Mouse (Mus musculus) heart, adult 2 months (tissue): ENCODE measurements at regions not wholly inside any gene's neighbourhood (a gene's known extent, or its start where the extent isn't known, plus 50 kb on each side); places are given as distances from the start of the nearest gene placed in this dataset.

Experiments used
- DNase-seq, 2 experiments: peaks; one replicate each; pipeline ENCODE4 v3.0.0; 2021
- H3K27ac ChIP-seq: fragments of 200-600 bp; 2 replicates; pipeline ENCODE4 v1.8.1; 2022
- H3K27me3 ChIP-seq: fragments of 200-500 bp; 2 replicates; pipeline ENCODE4 v1.6.1; 2012; ENCODE audit warnings: mild to moderate bottlenecking, low read length, inconsistent platforms, mixed read lengths; ENCODE audit not compliant: control insufficient read depth, insufficient read depth
- H3K36me3 ChIP-seq: fragments of 200-500 bp; 2 replicates; pipeline ENCODE4 v1.6.1; 2012; ENCODE audit warnings: low read length, inconsistent platforms; ENCODE audit not compliant: control insufficient read depth, insufficient read depth
- H3K4me1 ChIP-seq: fragments of 200-500 bp; 2 replicates; pipeline ENCODE4 v1.6.1; 2011; ENCODE audit warnings: low read length; ENCODE audit not compliant: control insufficient read depth, insufficient read depth
- H3K4me3 ChIP-seq: fragments of 200-600 bp; 2 replicates; pipeline ENCODE4 v1.8.1; 2022
- H3K79me2 ChIP-seq: fragments of 200-500 bp; replicated peaks from 2 replicates; pipeline ENCODE4 v1.6.1; 2012; ENCODE audit warnings: mild to moderate bottlenecking, inconsistent platforms, low read length, moderate library complexity, mixed read lengths; ENCODE audit not compliant: control insufficient read depth, insufficient read depth
- H3K9ac ChIP-seq: fragments of 200-500 bp; 2 replicates; pipeline ENCODE4 v1.6.1; 2012; ENCODE audit warnings: low read depth, mild to moderate bottlenecking, control low read depth, inconsistent platforms, low read length, mixed read lengths
- CTCF ChIP-seq: fragments of 200-600 bp; IDR thresholded peaks from 2 replicates; pipeline ENCODE4 v1.8.1; 2022; ENCODE audit warnings: antibody characterized with exemption, mild to moderate bottlenecking, moderate library complexity
- EP300 ChIP-seq: fragments of 200-500 bp; IDR thresholded peaks from 2 replicates; pipeline ENCODE4 v1.6.1; 2011; ENCODE audit warnings: low read depth, low read length, control low read depth; ENCODE audit not compliant: insufficient read depth
- POLR2A ChIP-seq: fragments of 200-500 bp; IDR thresholded peaks from 2 replicates; pipeline ENCODE4 v1.6.1; 2011; ENCODE audit warnings: mild to moderate bottlenecking, low read depth, low read length, control low read depth; ENCODE audit not compliant: insufficient read depth
- WGBS: fragments of 180-500 bp; shearing (Covaris S2); methylation state at CpG from one replicate; pipeline ENCODE4 v1.1.7; 2018; 5-methylcytosine and 5-hydroxymethylcytosine counted together
- intact Hi-C: fragments of 180-260 bp; cut with DNase I; formaldehyde crosslinking; loops from one replicate; pipeline ENCODE4 v1.15.1; 2025

DNA sequence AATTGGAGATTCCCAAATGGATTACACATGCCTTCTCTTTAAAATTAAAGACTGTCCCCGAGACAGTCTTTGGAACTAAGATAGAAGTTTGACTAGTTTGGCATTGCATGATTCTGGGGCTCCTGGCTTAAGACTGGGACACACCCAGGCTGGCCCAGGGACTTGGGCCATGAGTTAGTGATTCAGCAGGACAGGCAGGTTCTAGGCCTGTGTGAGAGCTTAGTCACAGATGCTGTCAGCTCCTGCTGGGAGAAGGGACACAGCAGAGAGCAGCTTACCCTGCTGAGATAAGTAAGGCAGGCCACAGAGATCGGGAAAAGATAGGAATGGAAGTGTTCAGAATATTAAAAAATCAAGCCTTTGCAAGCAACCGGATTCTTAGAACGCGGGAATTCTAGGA, 127.6 kb upstream of the Mb21d2 start:
- Histone ChIP-seq H3K36me3 (no peaks in the 10 kb centered on the region), H3K4me1 (no peaks in the 10 kb centered on the region), H3K27me3 (no peaks in the 10 kb centered on the region), H3K9ac (no peak overlapping the region), H3K27ac (no peak overlapping the region), H3K4me3 (no peak overlapping the region), H3K79me2 (no peaks in the 10 kb centered on the region)
- WGBS: 75% methylated on average over 5 of the region's 5 CpGs
- intact Hi-C loops: no loop called here
- DNase-seq: no peak
- TF ChIP-seq POLR2A (no peak), EP300 (no peak), CTCF (no peak)

GRCm38 (mm10) chr16:29054423-29054822, 125.0 kb upstream of the Mb21d2 start:
- H3K9ac ChIP-seq: no peak overlapping the region
- WGBS: 46% methylated on average over 8 of the region's 8 CpGs
- intact Hi-C loops: no loop called here
- H3K4me1 ChIP-seq: no peaks in the 10 kb centered on the region
- H3K27me3 ChIP-seq: no peaks in the 10 kb centered on the region
- H3K79me2 ChIP-seq: no peaks in the 10 kb centered on the region
- no peaks in the 10 kb centered on the region for H3K36me3 ChIP-seq
- H3K27ac ChIP-seq: no peak overlapping the region
- DNase-seq: no peak
- TF ChIP-seq POLR2A: no peak
- no peak overlapping the region for H3K4me3 ChIP-seq

- Histone ChIP-seq H3K36me3 (no peaks in the 10 kb centered on the region), H3K4me3 (no peak overlapping the region), H3K27me3 (no peaks in the 10 kb centered on the region), H3K9ac (no peak overlapping the region), H3K4me1 (no peaks in the 10 kb centered on the region), H3K79me2 (no peaks in the 10 kb centered on the region), H3K27ac (no peak overlapping the region)
- no peak for DNase-seq
- 85% methylated on average over 6 of the region's 6 CpGs for WGBS
- no peak for TF ChIP-seq EP300
- TF ChIP-seq CTCF: no peak
- TF ChIP-seq POLR2A: no peak
- intact Hi-C loops: no loop called here
Measured at GRCm38 (mm10) chr16:29046453-29046993, 117.0 kb upstream of the Mb21d2 start.

DNA sequence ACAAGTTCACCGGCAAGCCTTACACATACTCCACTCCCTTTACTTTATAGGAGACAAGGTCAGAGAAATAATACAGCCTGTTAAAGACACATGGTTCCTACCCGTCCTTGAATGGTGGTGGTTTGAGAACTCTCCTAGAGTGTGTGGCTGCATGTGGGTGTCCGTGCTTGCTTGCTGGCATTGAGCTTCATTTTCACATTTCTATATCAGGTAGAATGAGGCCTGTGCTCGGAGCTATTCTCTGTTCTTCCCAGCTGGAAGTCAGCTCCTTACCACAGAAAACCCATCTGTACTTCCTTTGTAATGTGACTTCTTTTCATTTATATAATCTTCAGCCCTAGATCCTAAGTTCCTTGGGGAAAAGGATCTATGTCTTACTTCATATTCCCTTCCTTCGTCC, 106.0 kb upstream of the Mb21d2 start:
- intact Hi-C loops: no loop called here
- Histone ChIP-seq H3K27me3 (no peaks in the 10 kb centered on the region), H3K27ac (no peak overlapping the region), H3K4me1 (no peaks in the 10 kb centered on the region), H3K4me3 (no peak overlapping the region), H3K79me2 (no peaks in the 10 kb centered on the region), H3K36me3 (no peaks in the 10 kb centered on the region), H3K9ac (no peak overlapping the region)
- no peak for DNase-seq
- 80% methylated on average over 5 of the region's 5 CpGs for WGBS
- no peak for TF ChIP-seq POLR2A
- TF ChIP-seq EP300: no peak
- no peak for TF ChIP-seq CTCF

GRCm38 (mm10) chr16:29034053-29034794, 104.8 kb upstream of the Mb21d2 start:
- Histone ChIP-seq H3K36me3 (no peaks in the 10 kb centered on the region), H3K9ac (no peak overlapping the region), H3K27me3 (no peaks in the 10 kb centered on the region), H3K4me3 (no peak overlapping the region), H3K4me1 (no peaks in the 10 kb centered on the region), H3K79me2 (no peaks in the 10 kb centered on the region), H3K27ac (no peak overlapping the region)
- intact Hi-C loops: no loop called here
- WGBS: 49% methylated on average over 16 of the region's 16 CpGs
- TF ChIP-seq EP300 (no peak), CTCF (no peak), POLR2A (no peak)
- no peak for DNase-seq

GRCm38 (mm10) chr16:29033357-29033756, 103.9 kb upstream of the Mb21d2 start:
- no peaks in the 10 kb centered on the region for H3K4me1 ChIP-seq
- DNase-seq: no peak
- H3K36me3 ChIP-seq: no peaks in the 10 kb centered on the region
- WGBS: 45% methylated on average over 5 of the region's 5 CpGs
- no peaks in the 10 kb centered on the region for H3K27me3 ChIP-seq
- no peaks in the 10 kb centered on the region for H3K79me2 ChIP-seq
- no peak overlapping the region for H3K9ac ChIP-seq
- H3K27ac ChIP-seq: no peak overlapping the region
- H3K4me3 ChIP-seq: no peak overlapping the region
- no peak for TF ChIP-seq EP300
- peak; percentile 65 for TF ChIP-seq CTCF
- intact Hi-C loops: loop anchor here (1.0 kb wide), 1 partner anchor 193 kb away; no protein-coding TSS in a partner anchor
